Mouse (Mus musculus) spleen, postnatal 36 days (tissue): Measurements from ENCODE around the gene Ugt1a6b.

Source experiments
- DNase-seq, 2 experiments: peaks; one replicate each; pipeline ENCODE4 v3.0.0; 2022; ENCODE audit warnings: low spot score in 2 of 2, mixed read lengths in 1 of 2

Gene Ugt1a6b

DNA sequence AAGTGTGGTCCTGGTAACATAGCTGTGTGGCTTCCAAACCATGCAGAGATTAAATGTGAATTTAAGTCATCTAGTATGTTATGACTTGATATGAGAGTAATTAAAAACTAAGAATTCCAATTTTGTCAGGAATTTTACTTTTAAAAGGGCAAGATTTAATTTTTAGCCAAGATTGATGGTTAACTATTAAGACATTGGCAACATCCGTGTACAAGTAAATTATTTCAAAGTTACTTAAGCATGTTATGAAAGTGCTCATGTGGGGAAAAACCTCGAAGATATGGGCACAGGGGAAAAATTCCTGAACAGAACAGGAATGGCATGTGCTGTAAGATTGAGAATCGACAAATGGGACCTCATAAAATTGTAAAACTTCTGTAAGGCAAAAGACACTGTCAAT lies 94.4 kb downstream of the Ugt1a6b start:
- DNase-seq: no peak

DNA sequence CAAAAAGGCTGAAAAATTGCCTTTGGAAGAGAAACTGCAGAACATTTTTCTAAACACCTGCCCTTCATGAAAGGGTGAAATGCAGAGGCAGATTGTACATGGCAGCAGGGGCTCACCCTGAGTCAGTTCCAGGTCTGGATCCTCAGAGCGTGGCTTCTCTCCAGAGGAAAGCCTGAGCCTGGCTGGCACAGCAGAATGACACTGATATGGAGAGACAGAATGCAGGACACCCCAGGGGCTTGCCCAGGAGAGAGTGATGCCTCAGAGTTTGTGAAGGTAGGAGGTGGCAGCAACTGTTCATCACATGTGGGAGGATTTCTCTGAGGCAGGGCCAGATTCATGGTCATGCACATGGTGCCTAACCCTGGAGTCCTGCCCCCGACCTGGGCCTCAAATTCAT lies 96.9 kb downstream of the Ugt1a6b start:
- no peak for DNase-seq

DNA sequence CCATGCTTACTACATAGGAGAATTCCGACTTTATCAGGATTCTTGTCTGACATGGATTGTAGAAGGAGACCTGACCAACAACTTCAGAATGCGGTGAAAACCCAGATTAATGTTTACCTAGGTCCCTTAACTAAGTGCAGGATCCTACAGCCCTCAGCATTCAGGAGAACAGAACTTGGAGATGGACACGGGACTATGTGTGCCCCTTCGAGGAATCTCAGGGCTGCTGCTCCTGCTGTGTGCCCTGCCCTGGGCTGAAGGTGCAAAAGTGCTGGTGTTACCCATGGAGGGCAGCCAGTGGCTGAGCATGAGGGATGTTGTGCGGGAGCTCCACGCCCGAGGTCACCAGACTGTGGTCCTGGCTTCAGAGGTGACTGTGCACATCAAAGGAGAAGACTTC lies 97.4 kb downstream of the Ugt1a6b start, which contains the start of gene Ugt1a2:
Gene Ugt1a2 (plus strand): TSS at position 146 of the 400 bp plus-strand sequence.
- no peak for DNase-seq

DNA sequence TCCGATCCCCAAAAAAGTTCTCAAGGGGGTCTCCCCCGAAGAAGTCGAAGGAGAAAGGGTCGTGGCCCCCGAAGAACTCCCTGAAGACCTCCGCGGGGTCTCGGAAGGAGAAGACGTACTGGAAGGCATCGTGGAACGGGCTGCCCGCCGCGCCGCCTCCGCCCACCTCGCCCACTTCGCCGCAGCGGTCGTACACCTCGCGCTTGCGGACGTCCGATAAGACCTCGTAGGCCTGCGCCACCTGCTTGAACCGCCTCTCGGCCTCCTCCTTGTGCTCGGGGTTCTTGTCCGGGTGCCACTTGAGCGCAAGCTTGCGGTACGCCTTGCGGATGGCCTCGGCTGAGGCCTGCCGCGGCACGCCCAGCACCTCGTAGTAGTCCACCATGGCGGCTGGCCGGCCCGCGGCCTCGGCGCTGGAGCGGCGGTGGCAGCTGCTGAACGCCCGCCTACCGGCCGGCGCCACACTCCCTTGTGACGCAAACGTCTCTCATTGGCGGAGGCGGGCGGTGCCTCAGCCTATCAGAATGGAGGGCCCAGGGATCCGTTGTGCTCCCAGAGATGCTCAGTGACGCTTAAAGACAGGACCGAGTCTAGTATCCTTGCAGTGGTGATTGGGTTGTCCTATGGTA lies 102.4 kb downstream of the Ugt1a6b start, which contains the start of gene Dnajb3:
Gene Dnajb3 (minus strand): TSS at position 489 of the 629 bp plus-strand sequence.
- DNase-seq: peak; percentile 72 to 76

DNA sequence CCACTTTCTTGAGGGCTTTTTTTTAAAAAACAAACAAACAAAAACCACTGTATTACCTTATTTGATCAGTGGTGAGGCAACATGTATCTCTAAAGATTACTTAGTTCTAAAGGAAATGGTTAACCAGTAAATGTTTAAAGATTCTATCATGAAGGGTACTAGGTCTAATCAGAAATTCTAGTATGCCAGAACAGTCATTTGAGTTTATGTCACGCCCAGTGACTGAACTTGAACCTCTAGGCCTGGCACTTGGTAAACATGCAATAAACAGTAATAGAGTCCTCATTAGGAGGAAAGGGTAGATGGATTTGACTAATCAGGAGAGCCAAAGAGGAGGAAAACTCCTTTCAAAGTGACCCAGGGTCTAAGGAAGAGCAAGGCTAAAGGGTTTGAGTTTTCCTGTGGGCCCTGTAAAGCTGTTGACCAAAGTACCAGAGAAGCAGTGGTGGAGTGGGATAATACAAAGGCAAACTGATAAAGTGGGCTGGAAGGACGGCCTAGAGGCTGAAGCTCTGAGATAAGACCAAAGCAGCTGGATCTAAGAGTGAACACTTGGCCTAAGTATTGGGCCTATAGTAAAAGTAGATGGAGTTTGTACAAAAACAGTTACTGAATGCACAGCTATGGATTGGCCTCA lies 103.9 kb downstream of the Ugt1a6b start:
- DNase-seq: peak; percentile 9 to 53

DNA sequence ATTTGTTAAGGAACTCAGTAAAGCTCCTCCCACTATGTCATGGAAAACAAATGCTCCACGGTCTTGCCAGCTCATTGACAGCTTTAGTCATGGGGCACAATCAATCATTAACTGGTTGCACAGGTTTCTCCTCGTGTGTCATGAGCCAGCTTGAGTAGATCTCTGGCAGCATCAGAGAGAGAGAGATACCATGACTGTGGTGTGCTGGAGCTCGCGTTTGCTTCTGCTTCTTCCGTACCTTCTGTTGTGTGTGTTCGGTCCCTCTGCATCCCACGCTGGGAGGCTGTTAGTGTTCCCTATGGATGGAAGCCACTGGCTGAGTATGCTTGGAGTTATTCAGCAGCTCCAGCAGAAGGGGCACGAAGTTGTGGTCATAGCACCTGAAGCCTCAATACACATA lies 108.8 kb downstream of the Ugt1a6b start, which contains the start of gene Ugt1a1:
Gene Ugt1a1 (plus strand): TSS at position 148 of the 400 bp plus-strand sequence.
- peak; percentile 4 to 12 for DNase-seq

DNA sequence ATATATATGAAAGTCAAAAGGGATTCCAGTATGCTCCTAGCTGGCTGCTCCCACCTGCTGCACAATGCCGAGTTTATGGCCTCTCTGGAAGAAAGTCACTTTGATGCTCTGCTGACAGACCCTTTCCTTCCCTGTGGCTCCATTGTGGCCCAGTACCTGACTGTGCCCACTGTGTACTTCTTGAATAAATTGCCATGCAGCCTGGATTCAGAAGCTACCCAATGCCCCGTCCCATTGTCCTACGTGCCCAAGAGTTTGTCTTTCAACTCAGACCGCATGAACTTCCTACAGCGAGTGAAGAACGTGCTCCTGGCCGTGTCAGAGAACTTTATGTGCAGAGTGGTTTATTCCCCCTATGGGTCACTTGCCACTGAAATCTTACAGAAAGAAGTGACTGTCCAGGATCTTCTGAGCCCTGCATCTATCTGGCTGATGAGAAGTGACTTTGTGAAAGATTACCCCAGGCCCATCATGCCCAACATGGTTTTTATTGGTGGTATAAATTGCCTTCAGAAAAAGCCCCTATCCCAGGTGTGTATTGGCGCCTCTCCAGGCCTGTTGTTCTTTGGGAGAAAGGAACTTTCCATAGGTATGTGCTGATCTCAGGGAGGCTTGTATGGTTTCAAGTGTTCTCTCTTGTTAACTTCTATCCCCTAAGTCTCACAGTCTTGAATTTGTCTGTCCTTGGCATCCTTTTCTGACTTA lies 109.4 kb downstream of the Ugt1a6b start:
- DNase-seq: peak in 1 of 2 experiments; percentile 2

DNA sequence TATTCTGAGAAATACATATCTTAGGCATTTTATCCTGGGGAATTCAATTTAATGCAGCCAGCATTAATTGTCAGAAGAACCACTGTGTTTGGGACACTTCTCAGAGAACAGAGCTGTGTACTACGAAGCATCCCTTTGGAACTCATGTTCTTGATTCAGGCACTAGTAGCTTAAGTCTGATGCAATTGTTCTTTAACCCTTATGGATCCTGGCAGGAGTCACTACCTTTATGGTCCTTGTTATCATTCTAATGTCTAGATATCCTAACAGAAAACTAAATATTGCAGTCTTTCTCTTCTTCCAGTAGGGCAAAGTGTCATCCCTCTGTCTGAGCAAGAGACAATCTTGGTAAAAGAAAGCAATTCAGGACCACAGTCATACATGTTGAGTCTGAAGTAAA lies 110.0 kb downstream of the Ugt1a6b start:
- DNase-seq: no peak

DNA sequence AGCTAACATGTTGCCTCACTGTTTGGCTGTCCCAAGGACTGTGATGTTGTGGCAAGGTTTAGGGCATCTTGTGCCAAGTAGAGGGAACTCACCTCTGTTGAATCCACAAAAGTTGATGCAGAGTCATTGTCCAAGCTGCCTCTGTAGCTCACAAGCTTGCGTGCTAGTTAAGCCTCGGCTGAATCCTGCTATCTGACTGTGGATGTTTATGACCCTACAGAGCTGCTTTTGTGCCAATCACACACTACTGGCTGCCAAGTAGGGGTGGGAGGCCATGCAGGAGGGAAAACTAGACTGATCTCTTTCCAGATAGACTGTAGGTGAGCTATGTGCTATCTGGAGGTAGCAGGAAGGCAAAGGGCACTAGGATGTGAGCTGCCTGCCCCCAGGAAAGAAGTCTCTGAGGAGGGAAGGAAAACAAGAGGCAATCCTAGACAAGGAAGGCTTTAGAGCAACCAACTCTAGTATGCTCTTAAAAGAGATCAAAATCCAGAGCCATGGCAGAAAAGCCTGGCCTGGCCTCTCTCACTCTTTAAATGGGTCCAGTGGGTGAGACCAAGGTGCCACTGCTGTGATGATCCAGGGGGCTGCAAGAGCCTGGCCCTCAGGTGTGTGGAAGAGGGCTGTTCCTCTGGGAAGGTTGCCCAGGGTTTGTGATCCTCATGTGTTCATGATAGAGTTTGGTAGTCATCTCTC lies 110.9 kb downstream of the Ugt1a6b start:
- peak; percentile 10 to 11 for DNase-seq

DNA sequence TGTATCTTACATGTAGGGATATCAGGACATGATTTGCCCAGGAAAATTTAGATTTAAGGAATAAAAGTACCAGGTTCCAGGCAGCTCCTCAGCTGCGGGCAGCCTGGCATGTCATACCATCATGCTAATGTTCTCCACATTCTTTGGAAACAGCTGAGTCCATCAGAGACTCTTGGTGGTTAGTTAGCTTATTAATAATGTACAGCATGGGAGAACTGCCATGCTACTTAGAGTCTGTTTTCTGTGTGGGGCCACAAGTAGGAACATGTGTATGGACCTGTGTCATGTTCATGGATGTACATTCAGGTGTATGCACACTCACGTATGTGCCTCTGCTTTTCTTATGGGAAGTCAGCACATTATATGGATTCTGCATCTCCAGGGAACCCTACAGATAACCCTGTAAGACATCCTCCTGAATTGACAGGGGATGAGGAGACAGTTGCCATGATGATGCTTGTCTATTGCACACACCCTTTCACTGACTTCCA lies 111.5 kb downstream of the Ugt1a6b start:
- no peak for DNase-seq

DNA sequence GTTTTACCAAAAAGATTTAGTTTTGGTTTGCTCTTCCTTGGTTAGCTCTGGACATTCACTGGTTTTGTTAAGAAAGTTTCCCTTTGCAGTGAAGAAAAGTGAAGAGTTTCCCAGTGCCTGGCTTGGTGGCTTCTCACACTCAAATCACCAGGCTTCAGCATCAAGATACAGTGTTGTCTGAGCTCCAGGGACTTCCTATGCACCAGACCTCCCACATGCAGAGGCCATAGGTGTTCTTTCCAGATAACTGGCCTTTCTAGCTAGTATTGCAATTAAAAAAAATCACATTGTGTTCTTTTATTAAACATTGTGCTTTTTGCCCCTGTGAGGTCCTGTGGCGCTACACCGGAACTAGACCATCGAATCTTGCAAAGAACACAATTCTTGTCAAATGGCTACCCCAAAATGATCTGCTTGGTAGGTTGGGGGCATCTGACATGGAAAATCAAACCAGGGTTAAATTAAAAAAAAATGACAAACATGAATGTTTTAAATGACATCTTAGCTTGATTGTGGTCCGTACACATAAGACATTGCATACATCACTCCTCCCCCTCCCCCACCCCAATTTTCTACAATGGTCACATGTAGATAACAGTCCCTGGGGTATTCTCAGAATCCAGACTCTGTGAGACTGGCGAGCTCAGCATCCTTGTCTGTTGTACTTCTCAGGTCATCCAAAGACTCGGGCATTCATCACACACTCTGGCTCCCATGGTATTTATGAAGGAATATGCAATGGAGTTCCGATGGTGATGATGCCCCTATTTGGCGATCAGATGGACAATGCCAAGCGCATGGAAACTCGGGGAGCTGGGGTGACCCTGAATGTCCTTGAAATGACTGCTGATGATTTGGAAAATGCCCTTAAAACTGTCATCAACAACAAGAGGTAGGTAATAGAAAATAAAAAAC lies 112.7 kb downstream of the Ugt1a6b start:
- peak in 1 of 2 experiments; percentile 8 for DNase-seq

DNA sequence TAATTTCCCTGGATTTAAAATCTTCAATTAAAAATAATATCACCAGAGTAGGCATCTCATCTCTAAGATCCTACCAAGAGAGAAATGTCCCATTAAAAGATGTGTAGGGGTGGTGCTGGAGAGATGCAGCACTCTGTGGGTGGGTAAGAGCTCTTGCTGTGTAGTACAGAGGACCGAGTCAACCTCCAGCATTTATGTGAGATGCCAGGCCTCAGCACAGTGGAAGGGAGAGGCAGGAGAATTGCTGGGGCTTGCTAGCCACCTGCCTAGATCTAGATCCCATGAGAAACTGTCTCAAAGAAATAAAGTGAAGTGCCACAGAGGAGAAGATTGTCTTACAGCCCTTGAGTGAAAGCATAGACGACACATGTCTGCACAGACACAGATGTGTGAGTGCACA lies 113.5 kb downstream of the Ugt1a6b start:
- DNase-seq: no peak

DNA sequence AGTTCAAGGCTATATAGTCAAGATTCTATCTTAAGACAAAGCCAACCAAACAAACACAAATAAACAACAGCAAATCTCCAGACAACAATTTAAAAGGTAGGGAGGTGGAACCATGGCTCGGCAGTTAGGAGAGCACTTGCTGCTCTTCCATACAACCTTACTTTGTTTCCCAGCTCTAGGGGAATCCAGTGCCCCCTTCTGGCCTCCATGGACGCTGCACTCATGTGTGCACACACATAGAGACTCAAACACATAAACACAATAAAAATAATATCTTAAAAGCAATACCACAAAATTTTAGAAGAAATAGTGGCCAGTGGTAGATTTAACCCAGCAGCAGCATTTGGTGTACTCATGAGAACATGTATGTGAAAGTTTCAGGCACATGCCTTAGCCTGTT lies 114.1 kb downstream of the Ugt1a6b start:
- DNase-seq: peak in 1 of 2 experiments; percentile 5

DNA sequence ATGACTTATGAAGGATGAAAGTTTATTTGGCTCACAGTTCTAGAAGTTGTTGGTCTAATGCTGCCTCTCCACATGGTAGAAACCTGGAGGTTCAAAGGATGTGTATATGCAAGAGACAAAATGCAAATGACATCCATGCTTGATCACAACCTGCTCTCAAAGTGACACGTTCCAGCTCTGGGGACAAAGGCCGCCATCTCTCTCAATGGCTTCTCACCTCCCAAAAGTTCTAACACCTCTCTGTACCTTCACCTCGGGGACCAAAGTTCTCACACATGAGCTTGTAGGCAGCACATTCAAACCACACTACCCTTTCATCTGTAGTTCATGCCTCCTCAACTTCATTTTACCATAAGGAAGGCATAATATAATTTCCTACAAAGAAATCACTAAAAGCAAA lies 114.5 kb downstream of the Ugt1a6b start:
- DNase-seq: peak in 1 of 2 experiments; percentile 5

DNA sequence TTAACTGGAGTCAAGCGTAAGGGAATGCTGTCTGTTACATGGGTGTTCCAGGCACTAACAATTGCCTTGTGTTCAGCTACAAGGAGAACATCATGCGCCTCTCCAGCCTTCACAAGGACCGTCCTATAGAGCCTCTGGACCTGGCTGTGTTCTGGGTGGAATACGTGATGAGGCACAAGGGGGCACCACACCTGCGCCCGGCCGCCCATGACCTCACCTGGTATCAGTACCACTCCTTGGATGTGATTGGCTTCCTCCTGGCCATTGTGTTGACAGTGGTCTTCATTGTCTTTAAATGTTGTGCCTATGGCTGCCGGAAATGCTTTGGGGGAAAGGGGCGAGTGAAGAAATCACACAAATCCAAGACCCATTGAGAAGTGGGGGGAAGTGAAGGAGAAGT lies 115.0 kb downstream of the Ugt1a6b start:
- DNase-seq: peak in 1 of 2 experiments; percentile 11

DNA sequence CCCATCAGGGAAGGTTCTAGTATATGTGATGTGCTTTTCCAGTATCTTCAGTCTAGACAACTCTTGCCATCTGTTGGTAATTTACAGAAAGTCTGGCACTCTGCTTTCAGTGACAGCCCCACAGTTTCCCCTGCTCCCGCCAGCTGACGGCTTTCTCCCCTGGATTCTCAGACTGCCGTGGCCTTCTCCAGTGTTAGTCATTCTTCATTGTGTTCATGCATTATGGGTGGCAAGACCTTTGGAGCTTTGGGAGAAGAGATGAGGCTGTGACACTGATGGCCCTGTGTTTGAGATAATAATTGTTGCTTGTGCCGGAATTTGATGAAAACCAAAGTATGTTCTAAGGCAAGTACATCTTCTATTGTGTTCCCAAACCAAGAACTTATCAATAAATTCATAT lies 115.5 kb downstream of the Ugt1a6b start:
- peak in 1 of 2 experiments; percentile 6 for DNase-seq

DNA sequence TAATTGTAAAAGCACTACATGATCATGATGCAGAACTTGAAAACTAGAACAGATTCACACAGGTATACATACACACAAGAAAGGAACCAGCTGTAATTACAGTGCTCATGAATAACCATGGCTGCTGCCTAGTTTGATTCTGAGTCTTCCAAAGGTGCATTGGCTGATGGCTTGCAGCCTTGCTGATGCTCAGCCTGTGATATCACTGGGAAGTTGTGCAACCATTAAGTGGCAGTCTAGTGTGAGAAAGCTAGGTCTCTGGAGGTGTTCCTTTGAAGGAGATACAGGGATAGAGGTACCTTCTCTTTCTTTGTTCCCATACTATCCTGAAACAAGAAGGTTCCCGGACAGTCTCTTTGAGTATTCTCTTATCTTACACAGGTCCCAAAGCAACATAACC lies 116.0 kb downstream of the Ugt1a6b start:
- peak in 1 of 2 experiments; percentile 9 for DNase-seq

DNA sequence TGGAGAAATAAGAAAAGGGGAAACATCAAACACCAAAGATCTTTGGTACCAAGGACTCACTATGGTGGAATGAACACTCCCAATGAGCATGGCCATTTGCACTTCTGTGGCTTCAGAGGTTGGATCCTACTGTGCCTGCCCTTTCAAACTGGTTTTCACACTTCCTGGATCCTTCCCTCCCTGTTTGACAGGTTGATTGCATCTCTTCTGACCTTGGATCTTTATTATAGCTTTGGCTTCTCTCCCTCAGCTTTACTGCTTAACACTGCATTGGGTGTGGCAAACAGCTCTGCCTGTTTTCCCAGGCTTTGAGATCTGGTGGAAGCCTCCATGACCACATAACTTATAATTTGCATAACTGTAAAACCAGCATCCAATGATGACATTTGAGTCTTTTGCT lies 117.3 kb downstream of the Ugt1a6b start:
- DNase-seq: peak; percentile 10 to 22

DNA sequence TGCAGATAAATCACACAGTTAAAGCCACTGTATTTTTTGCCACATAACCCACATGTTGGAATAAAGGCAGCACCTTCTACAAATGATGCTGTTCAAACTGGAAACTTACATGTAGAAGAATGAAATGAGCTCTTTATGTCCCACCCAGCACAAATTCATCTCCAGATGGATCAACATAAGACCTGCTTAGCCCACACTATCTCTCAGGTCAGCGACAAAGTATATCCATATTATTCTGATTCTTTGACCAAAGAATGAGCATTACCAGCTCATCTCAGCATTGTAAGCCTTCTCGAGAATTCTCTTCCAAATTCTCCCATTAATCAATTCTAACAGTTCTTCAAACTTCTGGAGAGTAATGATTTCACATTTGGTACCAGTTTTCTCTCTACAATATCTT lies 119.2 kb downstream of the Ugt1a6b start:
- no peak for DNase-seq

DNA sequence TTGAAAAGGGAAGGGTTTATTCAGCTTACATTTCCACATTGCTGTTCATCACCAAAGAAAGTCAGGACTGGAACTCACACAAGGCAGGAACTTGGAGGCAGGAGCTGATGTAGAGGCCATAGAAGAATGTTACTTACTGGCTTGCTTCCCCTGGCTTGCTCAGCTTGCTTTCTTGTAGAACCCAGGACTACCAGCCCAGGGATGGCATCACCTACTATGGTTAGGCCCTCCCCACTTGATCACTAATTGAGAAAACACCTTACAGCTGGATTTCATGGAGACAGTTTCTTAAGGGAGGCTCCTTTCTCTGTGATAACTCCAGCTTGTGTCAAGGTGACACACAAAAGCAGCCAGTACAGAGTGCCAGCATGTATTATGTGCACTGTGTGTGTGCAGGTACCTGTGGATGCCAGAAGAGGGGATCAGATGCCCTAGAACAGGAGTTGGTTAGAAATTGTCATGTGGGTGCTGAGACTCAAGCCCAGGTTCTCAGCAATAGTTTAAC lies 120.0 kb downstream of the Ugt1a6b start:
- peak; percentile 4 to 6 for DNase-seq

DNA sequence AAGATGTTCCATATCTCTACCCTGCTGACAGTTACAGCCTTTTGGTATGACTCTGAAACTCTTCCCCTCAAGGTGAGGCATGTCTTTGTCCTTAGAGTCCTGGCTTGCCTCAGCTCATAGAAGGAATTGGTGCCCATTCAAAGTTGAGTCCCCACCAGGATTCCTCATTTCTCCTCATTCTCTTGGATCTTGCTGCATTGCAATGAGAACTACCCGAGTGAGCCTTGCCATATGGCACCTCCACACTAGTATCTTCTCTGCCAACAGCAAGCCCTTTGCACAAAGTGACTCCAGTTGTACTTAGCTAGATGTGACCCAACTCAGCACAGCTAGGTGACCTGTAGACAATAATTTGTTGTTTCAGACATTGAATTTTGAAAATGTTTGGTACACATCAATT lies 120.5 kb downstream of the Ugt1a6b start:
- DNase-seq: peak; percentile 7 to 11
